Mouse (Mus musculus) liver, embryonic 15.5 days (tissue): Measurements from ENCODE around the gene Sucla2. TPM values are rescaled to one million over a fixed set of nuclear protein-coding genes. Genes with fewer than 3 reads are reported as not detected.

ENCODE experiments used
- ATAC-seq: fragments of 200-750 bp; cut with Nextera tagmentation; 2 replicates; pipeline ENCODE4 v1.8.0; 2017; ENCODE audit warnings: moderate number of reproducible peaks, mild to moderate bottlenecking, moderate library complexity; ENCODE audit not compliant: insufficient read depth
- H3K27ac ChIP-seq: fragments of 300-500 bp; sonication (generic); replicated peaks from 2 replicates; pipeline ENCODE4 v1.5.1; 2015; ENCODE audit warnings: mild to moderate bottlenecking, inconsistent platforms
- H3K27me3 ChIP-seq: fragments of 300-500 bp; sonication (generic); 2 replicates; pipeline ENCODE4 v1.6.1; 2015; ENCODE audit warnings: mild to moderate bottlenecking, inconsistent platforms
- H3K36me3 ChIP-seq: fragments of 300-500 bp; sonication (generic); replicated peaks from 2 replicates; pipeline ENCODE4 v1.6.1; 2015; ENCODE audit warnings: moderate library complexity, mild to moderate bottlenecking, inconsistent platforms
- H3K4me1 ChIP-seq: fragments of 300-500 bp; sonication (generic); replicated peaks from 2 replicates; pipeline ENCODE4 v1.6.1; 2015; ENCODE audit warnings: inconsistent platforms
- H3K4me2 ChIP-seq: fragments of 300-500 bp; sonication (generic); 2 replicates; pipeline ENCODE4 v1.6.1; 2015; ENCODE audit warnings: moderate library complexity, mild to moderate bottlenecking, inconsistent platforms
- H3K4me3 ChIP-seq: fragments of 300-500 bp; sonication (generic); replicated peaks from 2 replicates; pipeline ENCODE4 v1.5.1; 2015; ENCODE audit warnings: mild to moderate bottlenecking, inconsistent platforms
- H3K9ac ChIP-seq: fragments of 300-500 bp; sonication (generic); 2 replicates; pipeline ENCODE4 v1.6.1; 2015; ENCODE audit warnings: moderate library complexity, mild to moderate bottlenecking, inconsistent platforms
- H3K9me3 ChIP-seq: fragments of 300-500 bp; sonication (generic); replicated peaks from 2 replicates; pipeline ENCODE4 v1.6.1; 2016; ENCODE audit warnings: inconsistent platforms
- WGBS: fragments of 180-500 bp; shearing (Covaris S2); methylation state at CpG from one replicate; pipeline ENCODE4 v1.1.7; 2015; ENCODE audit warnings: mixed read lengths; ENCODE audit not compliant: insufficient replicate concordance; 5-methylcytosine and 5-hydroxymethylcytosine counted together
- polyA plus RNA-seq: library from polyadenylated mRNA; unstranded; fragments of >200 nt; fragmentation: Nextera tagmentation; extraction: Ambion mirVana; gene quantifications from 2 replicates; pipeline ENCODE4 v1.2.1, GENCODE M21; 2015

Sucla2 gene
- polyA plus RNA-seq, 1 experiment from 2014 or later: 48.3 TPM

- Histone ChIP-seq H3K27ac (no peak overlapping the region), H3K9me3 (no peaks in the 10 kb centered on the region), H3K27me3 (no peaks in the 10 kb centered on the region), H3K36me3 (no peaks in the 10 kb centered on the region), H3K4me2 (no peak overlapping the region), H3K4me3 (no peak overlapping the region), H3K4me1 (no peaks in the 10 kb centered on the region), H3K9ac (no peak overlapping the region)
- whole genome bisulfite sequencing: 52% methylated on average over 3 of the region's 3 CpGs
- ATAC-seq: no peak
Observed at GRCm38 (mm10) chr14:73620880-73621279, 95.8 kb downstream of the Sucla2 start.

DNA sequence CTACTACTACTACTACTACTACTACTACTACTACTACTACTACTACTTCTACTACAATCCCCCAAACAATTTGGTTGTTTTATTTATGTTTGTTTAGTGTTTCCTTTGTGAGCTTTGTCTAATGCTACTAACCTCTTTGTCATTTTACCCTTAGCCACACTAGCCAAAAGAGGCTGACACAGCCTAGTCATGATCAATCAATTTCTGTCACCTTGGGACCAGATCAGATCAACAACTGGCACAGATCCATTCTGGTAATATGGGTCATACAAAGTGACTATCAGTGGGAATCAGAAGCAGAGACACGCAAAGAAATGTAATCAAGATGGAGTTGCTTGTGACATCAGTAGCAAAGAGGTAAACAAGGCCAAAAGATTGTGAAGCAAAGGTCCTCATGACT lies 97.9 kb downstream of the Sucla2 start:
- no peaks in the 10 kb centered on the region for H3K9me3 ChIP-seq
- no peaks in the 10 kb centered on the region for H3K36me3 ChIP-seq
- no peak for ATAC-seq
- no peaks in the 10 kb centered on the region for H3K4me1 ChIP-seq
- H3K9ac ChIP-seq: no peak overlapping the region
- no peak overlapping the region for H3K4me3 ChIP-seq
- 44% methylated on average over 1 of the region's 1 CpGs for WGBS
- H3K4me2 ChIP-seq: no peak overlapping the region
- no peak overlapping the region for H3K27ac ChIP-seq
- no peaks in the 10 kb centered on the region for H3K27me3 ChIP-seq

DNA sequence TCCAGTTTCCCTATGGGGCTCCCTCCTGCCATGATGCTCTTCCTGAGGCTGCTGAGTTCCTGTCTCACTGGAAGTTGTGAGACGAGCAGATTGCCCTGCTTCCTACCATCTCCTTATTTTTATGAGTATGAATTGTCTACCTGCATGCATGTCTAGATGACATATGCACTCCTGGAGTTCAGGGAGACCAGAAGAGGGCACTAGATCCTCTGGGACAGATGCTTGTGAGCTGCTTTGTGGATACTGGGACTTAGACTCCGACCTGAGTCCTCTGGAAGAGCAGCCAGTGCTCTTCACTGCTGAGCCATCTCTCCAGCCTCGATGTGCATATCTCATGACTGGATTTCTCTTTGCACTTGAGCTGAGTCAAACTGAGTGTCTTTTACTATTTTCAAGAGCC lies 100.3 kb downstream of the Sucla2 start:
- no peak for ATAC-seq
- H3K9me3 ChIP-seq: no peaks in the 10 kb centered on the region
- 38% methylated on average over 3 of the region's 3 CpGs for WGBS
- no peaks in the 10 kb centered on the region for H3K36me3 ChIP-seq
- H3K4me3 ChIP-seq: no peak overlapping the region
- no peak overlapping the region for H3K4me2 ChIP-seq
- H3K9ac ChIP-seq: no peak overlapping the region
- no peak overlapping the region for H3K27ac ChIP-seq
- H3K27me3 ChIP-seq: no peaks in the 10 kb centered on the region
- H3K4me1 ChIP-seq: no peaks in the 10 kb centered on the region

- Histone ChIP-seq H3K9me3 (no peaks in the 10 kb centered on the region), H3K27me3 (no peaks in the 10 kb centered on the region), H3K9ac (no peak overlapping the region), H3K4me1 (no peaks in the 10 kb centered on the region), H3K27ac (no peak overlapping the region), H3K4me2 (no peak overlapping the region), H3K4me3 (no peak overlapping the region), H3K36me3 (no peaks in the 10 kb centered on the region)
- 56% methylated on average over 4 of the region's 4 CpGs for WGBS
- ATAC-seq: no peak
Observed at GRCm38 (mm10) chr14:73631511-73631910, 106.4 kb downstream of the Sucla2 start.

DNA sequence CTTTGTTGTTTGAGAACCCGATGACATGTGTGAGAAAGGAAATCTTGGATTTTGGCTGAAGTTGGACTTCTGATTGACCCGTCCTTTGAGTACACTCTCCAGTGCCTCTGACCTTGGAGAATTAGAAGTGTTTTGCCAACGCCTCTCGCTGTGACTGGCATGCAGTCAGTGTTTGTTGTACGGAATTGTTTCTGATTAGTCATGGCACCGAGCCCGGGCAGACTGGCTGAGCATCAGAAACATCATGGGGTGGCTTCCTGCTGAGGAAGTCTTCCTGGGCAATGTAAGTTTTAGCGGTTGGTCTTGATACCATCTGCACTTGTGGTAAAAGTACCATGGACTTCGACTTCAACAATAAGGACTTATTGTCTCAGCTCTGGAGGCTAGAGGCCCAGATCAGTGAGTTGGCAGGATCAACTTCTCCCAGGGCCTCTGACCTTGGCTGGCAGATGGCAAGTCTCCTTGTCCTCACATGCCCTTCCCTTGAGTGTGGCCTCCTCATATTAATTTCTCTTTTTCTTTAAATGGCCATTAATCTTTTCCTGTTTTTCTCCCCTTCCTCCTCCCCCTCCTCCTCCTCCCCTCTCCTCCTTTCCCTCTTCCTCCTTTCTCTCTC lies 107.6 kb downstream of the Sucla2 start:
- Histone ChIP-seq H3K9ac (no peak overlapping the region), H3K4me3 (no peak overlapping the region), H3K27ac (no peak overlapping the region), H3K27me3 (no peaks in the 10 kb centered on the region), H3K9me3 (no peaks in the 10 kb centered on the region), H3K4me2 (no peak overlapping the region), H3K4me1 (no peaks in the 10 kb centered on the region), H3K36me3 (no peaks in the 10 kb centered on the region)
- no peak for ATAC-seq
- WGBS: 52% methylated on average over 9 of the region's 9 CpGs

- Histone ChIP-seq H3K36me3 (no peaks in the 10 kb centered on the region), H3K9me3 (no peaks in the 10 kb centered on the region), H3K4me1 (no peaks in the 10 kb centered on the region), H3K27me3 (no peaks in the 10 kb centered on the region), H3K4me3 (no peak overlapping the region), H3K4me2 (no peak overlapping the region), H3K9ac (no peak overlapping the region), H3K27ac (no peak overlapping the region)
- 69% methylated on average over 3 of the region's 3 CpGs for WGBS
- no peak for ATAC-seq
Observed at GRCm38 (mm10) chr14:73634356-73634755, 109.2 kb downstream of the Sucla2 start.

- Histone ChIP-seq H3K36me3 (no peaks in the 10 kb centered on the region), H3K9ac (no peak overlapping the region), H3K9me3 (no peaks in the 10 kb centered on the region), H3K27ac (no peak overlapping the region), H3K4me1 (no peaks in the 10 kb centered on the region), H3K4me3 (no peak overlapping the region), H3K4me2 (no peak overlapping the region), H3K27me3 (no peaks in the 10 kb centered on the region)
- no peak for ATAC-seq
Observed at GRCm38 (mm10) chr14:73637460-73637859, 112.3 kb downstream of the Sucla2 start.

Other genes starting within 250 kb of the Sucla2 start
- gene Rb1, start 199.5 kb upstream of the Sucla2 start, polyA plus RNA-seq: 21.4 and 23.4 TPM in 2 replicates
- gene Itm2b, start 140.0 kb upstream of the Sucla2 start, polyA plus RNA-seq: 524 and 538 TPM in 2 replicates
- 29.3 and 29.4 TPM in 2 replicates for gene Med4, start 15.3 kb upstream of the Sucla2 start, polyA plus RNA-seq
- gene Nudt15, start 22.9 kb downstream of the Sucla2 start, polyA plus RNA-seq: 2.6 and 3.1 TPM in 2 replicates
- not detected in 2 replicates for gene Gm21750, start 135.9 kb downstream of the Sucla2 start, polyA plus RNA-seq